Mouse (Mus musculus) large intestine, adult 2 months (tissue): ENCODE data around the gene Nfe2l2. TPM values are rescaled to one million over a fixed set of nuclear protein-coding genes. Genes with fewer than 3 reads are reported as not detected.

Source experiments
- DNase-seq: peaks from one replicate; pipeline ENCODE4 v3.0.0-alpha.2; 2012; ENCODE audit warnings: low read depth, low spot score
- WGBS: fragments of 180-500 bp; shearing (Covaris S2); methylation state at CpG from one replicate; pipeline ENCODE4 v1.1.7; 2018; 5-methylcytosine and 5-hydroxymethylcytosine counted together
- polyA plus RNA-seq: library from polyadenylated mRNA; depleted of rRNA; stranded (reverse); fragments of >200 nt; gene quantifications from 2 replicates; pipeline ENCODE4 v1.2.3, GENCODE M21; 2012; rRNA removed

Gene Nfe2l2
- polyA plus RNA-seq, 1 experiment = 56.2 TPM

DNA sequence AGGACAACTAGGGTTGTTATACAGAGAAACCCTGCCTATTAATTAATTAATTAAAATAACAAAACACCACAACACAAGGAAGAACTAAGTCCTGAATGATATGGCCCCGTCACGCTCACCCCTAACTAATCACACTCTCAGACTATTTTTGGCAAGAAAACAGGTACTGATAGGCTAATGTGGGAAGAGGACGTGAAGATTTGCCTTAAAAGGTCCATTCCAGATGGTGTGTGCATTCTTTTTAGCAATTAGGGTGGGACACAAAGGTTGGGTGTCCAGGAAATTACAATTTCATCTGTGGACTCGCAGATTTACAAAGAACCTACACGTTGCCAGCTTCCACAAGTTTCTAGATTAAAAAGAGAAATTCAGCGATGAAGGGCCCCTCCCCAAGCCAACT is 72.4 kb downstream of the Nfe2l2 start:
- no peak for DNase-seq
- 72% methylated on average over 6 of the region's 6 CpGs for WGBS

DNA sequence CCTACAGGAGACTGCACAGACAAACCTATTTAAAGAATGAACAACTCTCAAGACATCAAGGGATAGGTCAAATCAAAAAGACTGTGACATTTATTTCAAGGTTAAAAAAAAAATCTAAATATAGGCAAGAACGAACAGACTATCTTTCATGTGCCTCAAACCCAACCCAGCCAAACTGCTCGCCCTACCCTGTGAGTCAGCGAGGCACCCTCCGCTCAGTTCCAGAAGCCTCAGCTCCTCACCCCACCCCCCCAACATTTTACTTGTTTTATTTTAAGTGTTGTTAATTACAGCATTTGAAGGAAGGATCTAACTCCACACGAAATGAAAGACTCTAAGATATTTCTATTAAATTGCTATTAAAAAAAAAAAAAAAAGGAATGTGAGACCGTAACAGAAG is 73.0 kb downstream of the Nfe2l2 start:
- whole genome bisulfite sequencing = 63% methylated on average over 6 of the region's 6 CpGs
- no peak for DNase-seq

DNA sequence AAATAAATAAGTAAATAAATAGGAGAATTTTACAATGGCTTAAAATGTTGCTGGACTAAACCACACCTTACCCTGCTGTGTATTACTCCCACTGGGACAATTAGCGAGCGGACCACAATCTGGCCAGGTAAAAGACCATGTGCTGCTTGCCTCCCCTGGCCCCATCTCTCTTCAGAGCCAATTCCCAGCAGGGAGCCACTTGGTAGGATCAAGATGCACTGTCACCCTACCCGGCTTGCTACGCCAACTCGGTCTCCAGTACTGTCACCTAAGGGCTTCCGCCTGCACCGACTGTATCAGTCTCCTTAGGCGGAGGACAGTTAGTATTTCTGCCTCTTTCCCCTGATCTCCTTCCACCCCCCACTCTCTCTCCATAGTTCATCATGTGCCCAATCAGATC is 76.0 kb downstream of the Nfe2l2 start:
- DNase-seq = no peak
- WGBS = 97% methylated on average over 8 of the region's 8 CpGs

DNA sequence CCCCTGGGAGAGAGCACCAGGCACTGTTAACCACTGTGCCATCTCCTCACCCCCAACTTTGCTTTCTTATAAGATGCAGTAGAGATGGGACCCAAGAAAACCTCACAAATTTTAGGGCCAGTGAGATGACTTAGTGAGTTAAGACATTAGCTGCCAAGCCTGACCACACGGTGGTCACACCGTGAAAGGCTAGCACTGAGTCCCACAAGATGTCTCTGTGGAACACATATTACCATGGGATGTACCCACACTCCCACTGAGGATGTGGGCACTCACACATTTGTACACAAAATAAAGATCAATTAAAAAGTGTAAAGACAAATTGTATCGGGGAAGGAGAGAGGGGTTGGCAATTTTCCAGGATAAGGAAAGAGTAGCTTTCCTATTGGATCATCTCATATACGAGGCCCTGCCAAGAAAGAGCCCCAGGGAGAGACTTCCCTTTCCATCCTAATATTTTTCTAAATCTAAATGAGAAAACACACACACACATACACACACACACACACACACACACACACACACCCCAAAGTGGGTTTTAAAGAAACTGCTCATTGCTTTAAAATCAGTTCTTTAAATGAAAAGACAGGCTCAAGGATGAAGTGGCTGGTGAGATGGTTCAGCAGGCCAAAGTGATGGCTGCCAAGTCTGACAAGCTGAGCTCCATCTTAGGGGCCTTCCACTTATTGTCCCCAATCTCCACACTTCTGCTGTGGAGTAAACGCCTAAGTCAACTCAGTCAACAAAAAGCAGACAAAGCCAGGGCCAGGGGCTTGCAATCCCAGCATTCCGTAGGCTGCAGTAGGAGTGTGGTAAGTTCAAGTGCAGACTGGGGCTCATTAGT is 77.6 kb downstream of the Nfe2l2 start:
- DNase-seq = no peak
- WGBS = 78% methylated on average over 6 of the region's 6 CpGs

Other genes starting within 250 kb of the Nfe2l2 start
- 25.8 and 28.1 TPM in 2 replicates for gene Hnrnpa3, start 45.4 kb downstream of the Nfe2l2 start, polyA plus RNA-seq
- gene Agps, start 127.5 kb upstream of the Nfe2l2 start, polyA plus RNA-seq = 3.4 and 4.3 TPM in 2 replicates
- gene Ttc30b, start 233.9 kb upstream of the Nfe2l2 start, polyA plus RNA-seq = 3.1 and 4.7 TPM in 2 replicates